Mouse (Mus musculus): Measurements from ENCODE around the gene Ppp1r8.

- no peak for TF ChIP-seq GATA1 (IDR thresholded peaks at IDR 0.05; ENCODE audit: low read length)
- TF ChIP-seq TAL1 (IDR thresholded peaks at IDR 0.05; ENCODE audit: low read length) = no peak
Observed at GRCm38 (mm10) chr4:132803876-132804275, 39.1 kb downstream of the Ppp1r8 start.

Measured in erythroblast, embryonic 14.5 days (primary cell).